Mouse (Mus musculus) liver, adult 2 months (tissue): ENCODE data around the gene Rapgef3. TPM values are rescaled to one million over a fixed set of nuclear protein-coding genes. Genes with fewer than 3 reads are reported as not detected.

ENCODE experiments used
- DNase-seq: peaks from one replicate; pipeline ENCODE4 v3.0.0-alpha.2; 2011; ENCODE audit warnings: low read depth, low spot score; ENCODE audit errors: extremely low read depth
- H3K27ac ChIP-seq: fragments of 200-500 bp; replicated peaks from 2 replicates; pipeline ENCODE4 v1.5.1; 2012; ENCODE audit warnings: low read depth, mild to moderate bottlenecking, control low read depth, inconsistent platforms, low read length; ENCODE audit not compliant: insufficient read depth
- H3K27me3 ChIP-seq: fragments of 200-500 bp; 2 replicates; pipeline ENCODE4 v1.6.1; 2012; ENCODE audit warnings: mild to moderate bottlenecking, moderate library complexity, low read length, inconsistent platforms; ENCODE audit not compliant: control insufficient read depth, insufficient read depth
- H3K36me3 ChIP-seq: fragments of 200-500 bp; 2 replicates; pipeline ENCODE4 v1.6.1; 2012; ENCODE audit warnings: low read length, inconsistent platforms; ENCODE audit not compliant: control insufficient read depth, insufficient read depth
- H3K4me1 ChIP-seq: fragments of 200-500 bp; 2 replicates; pipeline ENCODE4 v1.6.1; 2011; ENCODE audit warnings: low read length; ENCODE audit not compliant: control insufficient read depth, insufficient read depth
- H3K4me3 ChIP-seq: fragments of 200-500 bp; 2 replicates; pipeline ENCODE4 v1.5.1; 2011; ENCODE audit warnings: low read depth, mild to moderate bottlenecking, control low read depth, low read length, moderate library complexity; ENCODE audit not compliant: insufficient read depth
- H3K79me2 ChIP-seq: fragments of 200-500 bp; 2 replicates; pipeline ENCODE4 v1.6.1; 2012; ENCODE audit warnings: inconsistent platforms, mild to moderate bottlenecking, low read length, moderate library complexity; ENCODE audit not compliant: control insufficient read depth, insufficient read depth
- H3K9ac ChIP-seq: fragments of 200-500 bp; 2 replicates; pipeline ENCODE4 v1.6.1; 2012; ENCODE audit warnings: low read depth, mild to moderate bottlenecking, control low read depth, inconsistent platforms, low read length
- CTCF ChIP-seq: fragments of 200-500 bp; IDR thresholded peaks from 2 replicates; pipeline ENCODE4 v1.5.1; 2011; ENCODE audit warnings: low read depth, low read length, control low read depth
- POLR2A ChIP-seq: fragments of 200-500 bp; IDR thresholded peaks from 2 replicates; pipeline ENCODE4 v1.6.1; 2011; ENCODE audit warnings: low read length, control low read depth; ENCODE audit not compliant: insufficient read depth; ENCODE audit errors: extremely low read depth
- WGBS: fragments of 180-500 bp; shearing (Covaris S2); methylation state at CpG from one replicate; pipeline ENCODE4 v1.1.7; 2018; 5-methylcytosine and 5-hydroxymethylcytosine counted together
- polyA plus RNA-seq: library from polyadenylated mRNA; depleted of rRNA; stranded (reverse); fragments of >200 nt; gene quantifications from 2 replicates; pipeline ENCODE4 v1.2.3, GENCODE M21; 2012
- total RNA-seq: library from RNA; depleted of rRNA; stranded (reverse); fragments of >200 nt; gene quantifications from 2 replicates; pipeline ENCODE4 v1.2.3, GENCODE M21; 2014

The Rapgef3 gene
- total and polyA plus RNA-seq, 2 experiments: 1.8 to 4.9 TPM

- 0 out of 2 replicates have a peak, but pooled peaks cover 1% of the 10 kb centered on the region for H3K4me1 ChIP-seq
- no peak within 1 kb of the TSS for H3K27ac ChIP-seq
- H3K36me3 ChIP-seq: no peaks in the 10 kb centered on the region
- no peak for TF ChIP-seq POLR2A
- no peak for DNase-seq
- 86% methylated on average over 8 of the region's 8 CpGs for WGBS
- H3K9ac ChIP-seq: no peak within 1 kb of the TSS
- no peaks in the 10 kb centered on the region for H3K79me2 ChIP-seq
- no peaks in the 10 kb centered on the region for H3K27me3 ChIP-seq
- H3K4me3 ChIP-seq: no peak within 1 kb of the TSS
Observed at GRCm38 (mm10) chr15:97731111-97731510, 36.7 kb downstream of the Rapgef3 start, which contains the start of gene Endou. TSS of gene Endou (minus strand) at chr15:97731339.

- WGBS: 68% methylated on average over 6 of the region's 6 CpGs
- Histone ChIP-seq H3K27me3 (no peaks in the 10 kb centered on the region), H3K27ac (no peak overlapping the region), H3K79me2 (no peaks in the 10 kb centered on the region), H3K36me3 (no peaks in the 10 kb centered on the region), H3K4me3 (no peak overlapping the region), H3K4me1 (0 out of 2 replicates have a peak, but pooled peaks cover 1% of the 10 kb centered on the region), H3K9ac (no peak overlapping the region)
- TF ChIP-seq POLR2A: no peak
- no peak for TF ChIP-seq CTCF
- DNase-seq: no peak
Observed at GRCm38 (mm10) chr15:97730365-97730764, 37.4 kb downstream of the Rapgef3 start.

GRCm38 (mm10) chr15:97728804-97729203 is 39.0 kb downstream of the Rapgef3 start:
- WGBS: 64% methylated on average over 7 of the region's 7 CpGs
- no peak for DNase-seq
- no peaks in the 10 kb centered on the region for H3K27me3 ChIP-seq
- TF ChIP-seq CTCF (no peak), POLR2A (no peak)
- no peaks in the 10 kb centered on the region for H3K36me3 ChIP-seq
- no peak overlapping the region for H3K4me3 ChIP-seq
- 0 out of 2 replicates have a peak, but pooled peaks cover 1% of the 10 kb centered on the region for H3K4me1 ChIP-seq
- H3K27ac ChIP-seq: no peak overlapping the region
- no peaks in the 10 kb centered on the region for H3K79me2 ChIP-seq
- no peak overlapping the region for H3K9ac ChIP-seq

- Histone ChIP-seq H3K79me2 (no peaks in the 10 kb centered on the region), H3K4me3 (no peak overlapping the region), H3K36me3 (no peaks in the 10 kb centered on the region), H3K27me3 (no peaks in the 10 kb centered on the region), H3K27ac (no peak overlapping the region), H3K4me1 (0 out of 2 replicates have a peak, but pooled peaks cover 1% of the 10 kb centered on the region), H3K9ac (no peak overlapping the region)
- WGBS: 72% methylated on average over 11 of the region's 11 CpGs
- TF ChIP-seq POLR2A (no peak), CTCF (no peak)
- no peak for DNase-seq
Observed at GRCm38 (mm10) chr15:97728394-97728793, 39.4 kb downstream of the Rapgef3 start.

- 84% methylated on average over 5 of the region's 5 CpGs for WGBS
- Histone ChIP-seq H3K27me3 (no peaks in the 10 kb centered on the region), H3K9ac (no peak overlapping the region), H3K36me3 (no peaks in the 10 kb centered on the region), H3K79me2 (no peaks in the 10 kb centered on the region), H3K4me3 (no peak overlapping the region), H3K4me1 (0 out of 2 replicates have a peak, but pooled peaks cover 1% of the 10 kb centered on the region), H3K27ac (no peak overlapping the region)
- no peak for DNase-seq
- TF ChIP-seq POLR2A: no peak
- TF ChIP-seq CTCF: no peak
Observed at GRCm38 (mm10) chr15:97727520-97727919, 40.3 kb downstream of the Rapgef3 start.

GRCm38 (mm10) chr15:97727048-97727447 is 40.7 kb downstream of the Rapgef3 start:
- no peaks in the 10 kb centered on the region for H3K79me2 ChIP-seq
- WGBS: 76% methylated on average over 8 of the region's 8 CpGs
- H3K27ac ChIP-seq: no peak overlapping the region
- H3K27me3 ChIP-seq: no peaks in the 10 kb centered on the region
- 0 out of 2 replicates have a peak, but pooled peaks cover 1% of the 10 kb centered on the region for H3K4me1 ChIP-seq
- no peaks in the 10 kb centered on the region for H3K36me3 ChIP-seq
- DNase-seq: no peak
- TF ChIP-seq POLR2A: no peak
- no peak for TF ChIP-seq CTCF
- H3K9ac ChIP-seq: no peak overlapping the region
- H3K4me3 ChIP-seq: no peak overlapping the region
